Mouse (Mus musculus) liver, postnatal 0 days (tissue): Measurements from ENCODE around the gene Brms1l. TPM values are rescaled to one million over a fixed set of nuclear protein-coding genes. Genes with fewer than 3 reads are reported as not detected.

Source experiments
- ATAC-seq: fragments of 200-750 bp; cut with Nextera tagmentation; 2 replicates; pipeline ENCODE4 v1.8.0; 2017; ENCODE audit warnings: mild to moderate bottlenecking, moderate library complexity
- DNase-seq: peaks from one replicate; pipeline ENCODE4 v3.0.0-alpha.2; 2016
- H3K27ac ChIP-seq: fragments of 300-500 bp; sonication (generic); 2 replicates; pipeline ENCODE4 v1.5.1; 2014; ENCODE audit warnings: antibody characterized with exemption, moderate library complexity, mild to moderate bottlenecking, low read depth
- H3K27me3 ChIP-seq: fragments of 300-500 bp; sonication (generic); 2 replicates; pipeline ENCODE4 v1.6.1; 2014; ENCODE audit warnings: low read length, control low read depth, mixed read lengths; ENCODE audit not compliant: insufficient read depth
- H3K36me3 ChIP-seq: fragments of 300-500 bp; sonication (generic); replicated peaks from 2 replicates; pipeline ENCODE4 v1.6.1; 2014; ENCODE audit warnings: mild to moderate bottlenecking, control low read depth, low read length, moderate library complexity, mixed read lengths; ENCODE audit not compliant: insufficient read depth
- H3K4me1 ChIP-seq: fragments of 300-500 bp; sonication (generic); 2 replicates; pipeline ENCODE4 v1.6.1; 2014; ENCODE audit warnings: antibody characterized with exemption, mild to moderate bottlenecking, control low read depth; ENCODE audit not compliant: insufficient read depth
- H3K4me2 ChIP-seq: fragments of 300-500 bp; sonication (generic); 2 replicates; pipeline ENCODE4 v1.6.1; 2014; ENCODE audit warnings: low read depth, mild to moderate bottlenecking, low read length, moderate library complexity, mixed read lengths
- H3K4me3 ChIP-seq: fragments of 300-500 bp; sonication (generic); 2 replicates; pipeline ENCODE4 v1.5.1; 2014; ENCODE audit warnings: low read depth, low read length
- H3K9ac ChIP-seq: fragments of 300-500 bp; sonication (generic); replicated peaks from 2 replicates; pipeline ENCODE4 v1.6.1; 2014; ENCODE audit warnings: mild to moderate bottlenecking, moderate library complexity
- H3K9me3 ChIP-seq: fragments of 300-500 bp; sonication (generic); 2 replicates; pipeline ENCODE4 v1.6.1; 2016; ENCODE audit warnings: mild to moderate bottlenecking, control low read depth, low read length, mixed read lengths
- CTCF ChIP-seq: sonication (generic); IDR thresholded peaks from 2 replicates; pipeline ENCODE4 v1.5.1; 2016; ENCODE audit warnings: antibody characterized with exemption, low read depth
- EP300 ChIP-seq: IDR thresholded peaks from 2 replicates; pipeline ENCODE4 v1.6.1; 2016; ENCODE audit warnings: antibody characterized with exemption, low read depth, mild to moderate bottlenecking
- WGBS: fragments of 180-500 bp; shearing (Covaris S2); extraction: QIAGEN DNeasy Blood & Tissue Kit; methylation state at CpG from one replicate; pipeline ENCODE4 v1.1.7; 2014; ENCODE audit not compliant: insufficient replicate concordance; 5-methylcytosine and 5-hydroxymethylcytosine counted together
- polyA plus RNA-seq: library from polyadenylated mRNA; unstranded; fragments of >200 nt; fragmentation: Nextera tagmentation; extraction: Ambion mirVana; gene quantifications from 2 replicates; pipeline ENCODE4 v1.2.1, GENCODE M21; 2015

The Brms1l gene
- polyA plus RNA-seq, 1 experiment from 2014 or later = 6.9 TPM

GRCm38 (mm10) chr12:55846741-55847140, 10.6 kb downstream of the Brms1l start:
- Histone ChIP-seq H3K4me3 (no peak overlapping the region), H3K4me2 (no peak overlapping the region), H3K36me3 (peaks cover 22% of the 10 kb centered on the region), H3K27me3 (no peaks in the 10 kb centered on the region), H3K9ac (no peak overlapping the region), H3K27ac (no peak overlapping the region), H3K9me3 (peaks cover 3% of the 10 kb centered on the region), H3K4me1 (no peaks in the 10 kb centered on the region; the same call in 1 of the 2 replicates)
- ATAC-seq (no peak), DNase-seq (peak; percentile 29)
- peak; percentile 59 for TF ChIP-seq CTCF
- no peak for TF ChIP-seq EP300
- 64% methylated on average over 1 of the region's 1 CpGs for WGBS

DNA sequence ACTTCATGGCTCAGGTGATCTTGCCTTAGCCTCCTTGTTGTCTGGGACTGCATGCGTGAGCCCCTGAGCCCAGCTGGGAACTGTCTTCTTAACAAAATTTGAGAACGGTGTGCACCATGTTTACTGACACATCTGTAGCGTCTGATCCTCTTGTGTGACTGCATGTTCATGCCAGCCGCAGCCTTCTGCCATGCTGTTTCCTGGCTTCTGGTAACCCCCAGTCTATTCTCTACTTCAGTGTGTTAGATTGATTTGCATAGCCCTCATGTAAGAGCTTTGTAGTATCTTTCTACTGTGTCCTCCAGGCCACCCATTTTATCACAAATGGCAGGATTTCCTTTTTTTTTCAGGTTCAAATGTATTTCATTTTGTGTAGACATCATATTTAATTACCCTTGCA, 11.7 kb downstream of the Brms1l start:
- WGBS = 91% methylated on average over 4 of the region's 4 CpGs
- no peak for DNase-seq

DNA sequence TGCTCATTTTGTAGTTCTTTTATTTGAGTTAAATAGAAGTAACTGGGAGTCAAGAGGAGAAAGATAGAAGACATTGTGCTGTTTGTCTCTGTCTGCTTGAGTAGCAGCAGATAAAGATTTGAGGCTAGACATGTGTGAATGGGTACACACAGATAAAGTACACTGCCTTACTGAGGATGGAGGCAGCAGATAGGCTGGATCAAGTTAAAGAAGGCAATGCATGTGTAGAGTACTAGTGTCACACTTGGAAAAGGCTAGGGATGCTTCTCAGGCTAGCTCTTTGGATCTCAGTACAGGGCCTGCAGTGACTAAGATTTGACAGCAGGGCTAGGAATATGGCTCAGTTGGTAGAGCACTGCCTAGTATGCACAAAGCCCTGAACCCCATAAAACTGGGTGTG, 14.5 kb downstream of the Brms1l start:
- no peak overlapping the region for H3K27ac ChIP-seq
- ATAC-seq (peak; percentile 80), DNase-seq (no peak)
- no peak overlapping the region for H3K9ac ChIP-seq
- peaks cover 13% of the 10 kb centered on the region for H3K36me3 ChIP-seq
- no peak overlapping the region for H3K4me2 ChIP-seq
- TF ChIP-seq EP300 (peak; percentile 68), CTCF (no peak)
- no peaks in the 10 kb centered on the region; the same call in 1 of the 2 replicates for H3K4me1 ChIP-seq
- H3K9me3 ChIP-seq = peaks cover 3% of the 10 kb centered on the region
- no peaks in the 10 kb centered on the region for H3K27me3 ChIP-seq
- no peak overlapping the region for H3K4me3 ChIP-seq

More for the DNA sequence above, 11.7 kb downstream of the Brms1l start:
- Histone ChIP-seq H3K4me3 (no peak overlapping the region), H3K4me2 (no peak overlapping the region), H3K9me3 (peaks cover 3% of the 10 kb centered on the region), H3K36me3 (peaks cover 18% of the 10 kb centered on the region), H3K9ac (no peak overlapping the region), H3K27me3 (no peaks in the 10 kb centered on the region), H3K27ac (no peak overlapping the region), H3K4me1 (no peaks in the 10 kb centered on the region; the same call in 1 of the 2 replicates)
- no peak for ATAC-seq
- TF ChIP-seq EP300 (no peak), CTCF (no peak)

DNA sequence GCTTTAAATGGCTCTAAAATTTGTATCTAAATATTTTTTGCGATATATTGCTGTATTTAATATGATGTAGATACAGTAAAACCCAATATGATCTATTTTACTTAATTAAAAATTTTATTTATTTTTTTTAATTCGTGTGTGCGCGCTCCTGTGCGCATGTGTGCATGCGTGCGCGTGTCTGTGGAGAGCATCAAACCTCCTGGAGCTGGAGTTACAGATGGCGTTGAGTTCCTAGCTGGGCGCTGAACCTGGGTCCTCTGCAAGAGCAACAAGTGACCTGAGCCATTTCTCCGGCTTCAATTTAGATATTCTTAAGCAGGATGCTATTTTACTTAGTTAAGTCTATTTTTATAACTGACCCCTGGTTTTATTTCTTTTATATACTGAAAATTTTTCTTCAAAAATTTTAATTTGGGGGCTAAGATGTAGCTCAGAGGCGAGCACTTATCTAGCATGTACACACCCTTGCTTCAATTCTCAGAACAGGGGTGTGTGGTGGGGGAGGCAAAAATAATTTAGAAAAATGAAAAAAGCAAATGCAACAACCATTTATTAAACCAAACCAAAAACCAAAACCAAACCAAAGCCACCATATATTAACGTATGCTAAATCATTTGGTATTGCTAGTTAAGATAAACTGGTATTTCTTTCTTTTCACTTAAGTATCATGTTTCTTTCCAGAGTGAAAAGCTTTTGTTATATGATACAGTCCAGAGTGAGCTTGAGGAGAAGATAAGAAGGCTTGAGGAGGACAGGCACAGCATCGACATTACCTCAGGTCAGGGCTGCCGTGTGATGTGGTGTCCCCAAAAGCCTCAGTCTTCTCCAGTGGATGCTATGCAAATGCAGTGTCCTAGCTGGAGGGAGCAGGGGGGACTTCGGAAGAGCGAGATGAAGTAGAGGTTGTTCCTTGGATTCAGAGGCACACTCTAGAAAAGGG, 23.6 kb downstream of the Brms1l start:
- ATAC-seq = 0 out of 2 replicates have a peak, but pooled peaks have one; percentile 40
- no peak overlapping the region for H3K4me2 ChIP-seq
- peaks cover 21% of the 10 kb centered on the region for H3K36me3 ChIP-seq
- no peak overlapping the region for H3K27ac ChIP-seq
- no peaks in the 10 kb centered on the region for H3K27me3 ChIP-seq
- H3K9me3 ChIP-seq = peaks cover 3% of the 10 kb centered on the region; the same call in 1 of the 2 replicates
- WGBS = 82% methylated on average over 17 of the region's 17 CpGs
- no peaks in the 10 kb centered on the region for H3K4me1 ChIP-seq
- DNase-seq = no peak
- H3K4me3 ChIP-seq = no peak overlapping the region
- H3K9ac ChIP-seq = no peak overlapping the region
- TF ChIP-seq CTCF = no peak
- no peak for TF ChIP-seq EP300

DNA sequence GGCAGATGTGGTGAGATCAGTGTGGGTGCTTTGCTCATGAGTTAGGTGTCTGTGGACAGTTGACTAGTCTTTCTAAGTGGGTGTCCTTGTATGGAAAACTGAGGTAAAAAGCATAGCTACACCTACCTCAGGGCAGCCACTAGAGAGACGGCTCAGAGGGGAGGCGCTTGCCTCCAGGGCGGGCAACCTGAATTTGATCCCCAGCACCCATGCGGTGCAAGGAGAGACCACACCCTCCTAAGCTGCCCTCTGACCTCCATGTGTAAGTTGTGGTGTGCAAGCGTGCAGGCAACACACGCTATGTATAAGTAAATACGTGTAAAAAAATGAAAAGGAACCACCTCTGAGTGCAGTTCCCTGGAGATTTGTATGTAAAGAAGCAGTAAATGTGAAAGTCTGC, 24.5 kb downstream of the Brms1l start:
- peaks cover 3% of the 10 kb centered on the region; the same call in 1 of the 2 replicates for H3K9me3 ChIP-seq
- H3K27me3 ChIP-seq = no peaks in the 10 kb centered on the region
- H3K27ac ChIP-seq = no peak overlapping the region
- ATAC-seq = no peak
- WGBS = 82% methylated on average over 7 of the region's 7 CpGs
- no peak overlapping the region for H3K4me3 ChIP-seq
- no peak overlapping the region for H3K4me2 ChIP-seq
- no peaks in the 10 kb centered on the region for H3K4me1 ChIP-seq
- H3K36me3 ChIP-seq = peaks cover 14% of the 10 kb centered on the region; the same call in 1 of the 2 replicates
- no peak for DNase-seq
- no peak overlapping the region for H3K9ac ChIP-seq
- TF ChIP-seq EP300 (no peak), CTCF (no peak)

- TF ChIP-seq EP300 (peak; percentile 39; the same call in 1 of the 2 replicates), CTCF (no peak)
- no peaks in the 10 kb centered on the region for H3K27me3 ChIP-seq
- H3K4me2 ChIP-seq = no peak overlapping the region
- ATAC-seq (no peak), DNase-seq (no peak)
- no peaks in the 10 kb centered on the region for H3K9me3 ChIP-seq
- H3K9ac ChIP-seq = no peak overlapping the region
- H3K4me1 ChIP-seq = no peaks in the 10 kb centered on the region
- H3K4me3 ChIP-seq = no peak overlapping the region
- H3K36me3 ChIP-seq = peaks cover 19% of the 10 kb centered on the region
- 68% methylated on average over 4 of the region's 4 CpGs for WGBS
- H3K27ac ChIP-seq = no peak overlapping the region
Observed at GRCm38 (mm10) chr12:55867738-55868137, 31.6 kb downstream of the Brms1l start.
